Mouse (Mus musculus): ENCODE data around the gene Cbarp.

- TF ChIP-seq CTCF (IDR thresholded peaks at IDR 0.05; ENCODE audit: control insufficient read depth, insufficient read depth, insufficient replicate concordance, low read depth, low read length) (no peak), POLR2A (IDR thresholded peaks at IDR 0.05; ENCODE audit: control insufficient read depth, low read depth, low read length) (no peak)
Observed at GRCm38 (mm10) chr10:80129846-80130245, 10.8 kb downstream of the Cbarp start.

All from testis, adult 2 months (tissue).